Mouse (Mus musculus) thymus, adult 2 months (tissue): ENCODE measurements around the gene Rpe65.

Experiments used
- CTCF ChIP-seq: fragments of 200-500 bp; IDR thresholded peaks from 2 replicates; pipeline ENCODE4 v1.5.1; 2012; ENCODE audit warnings: mild to moderate bottlenecking, control low read depth, low read length, moderate library complexity, borderline replicate concordance; ENCODE audit not compliant: control insufficient read depth, poor library complexity, insufficient read depth; ENCODE audit errors: extremely low read depth
- POLR2A ChIP-seq: fragments of 200-500 bp; IDR thresholded peaks from 2 replicates; pipeline ENCODE4 v1.6.1; 2012; ENCODE audit warnings: mild to moderate bottlenecking, low read length, control low read depth, moderate library complexity; ENCODE audit not compliant: control insufficient read depth, poor library complexity, insufficient read depth; ENCODE audit errors: extremely low read depth

DNA sequence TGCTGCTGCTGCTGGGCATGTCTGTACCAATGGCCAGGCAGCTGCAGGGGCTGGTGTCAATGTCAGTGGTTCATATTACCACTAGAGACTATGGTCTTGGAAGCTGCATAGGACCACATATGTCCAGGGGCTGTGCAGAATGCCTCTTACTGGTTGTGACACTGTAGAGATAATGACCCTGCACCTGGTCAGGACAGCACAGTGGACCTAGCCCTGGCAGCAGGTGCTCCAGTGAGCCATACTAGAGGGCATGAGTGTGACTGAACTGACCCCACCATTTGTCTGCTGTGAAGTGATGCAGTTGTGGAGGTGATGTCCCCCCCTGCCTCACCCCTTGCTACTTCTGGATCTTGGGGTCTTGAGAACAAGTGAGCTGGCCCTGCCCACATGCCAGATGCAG is 48.8 kb upstream of the Rpe65 start:
- TF ChIP-seq CTCF (no peak), POLR2A (no peak)
